ENCODE assay signal across 21 mouse cellular contexts in the genomic region with DNA sequence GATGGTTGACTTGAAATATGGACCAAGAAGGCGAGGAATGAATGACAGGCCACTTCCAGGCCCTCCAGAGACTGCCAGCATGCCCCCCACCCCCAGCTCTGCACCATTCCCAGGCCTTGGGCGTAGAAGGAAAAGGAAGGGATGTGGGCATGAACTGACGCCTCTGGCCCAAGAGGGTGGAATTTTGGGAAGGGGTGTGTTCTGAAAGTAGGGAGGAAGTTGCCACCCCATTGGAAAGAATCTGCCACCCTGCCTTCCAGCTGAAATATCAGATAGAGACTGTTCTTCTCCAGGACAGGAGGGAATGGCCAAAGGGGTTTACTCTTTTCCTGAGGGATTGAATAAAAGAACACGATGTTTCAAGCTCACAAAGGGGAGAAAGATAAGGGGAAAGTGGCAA. TPM values are rescaled to one million over a fixed set of nuclear protein-coding genes. Genes with fewer than 3 reads are reported as not detected.
DNase-seq lines count a peak whose midpoint lies in the region; ATAC-seq and TF ChIP-seq lines count a peak whose summit lies in the region.
"Had no signal": no experiment of that assay in that cellular context is flagged by ENCODE, and none has a peak within 500 bp of the region (broad histone marks: within the 10 kb centered on the region; RNA-seq: fewer than 3 reads in every experiment).

No protein-coding gene starts in this region.

- H3K36me3 ChIP-seq in heart, embryonic 10.5 days, result no peaks in the 10 kb centered on the region
- no peaks in the 10 kb centered on the region for H3K36me3 ChIP-seq in lung, postnatal 0 days (ENCODE audit: insufficient read depth, low read length)
- H3K36me3 ChIP-seq: G1E had no signal

- WGBS in heart, embryonic 10.5 days, result 71% methylated on average over 4 of the region's 4 CpGs
- 67% methylated on average over 4 of the region's 4 CpGs for WGBS in lung, postnatal 0 days
- WGBS in lung, adult 2 months, result 62% methylated on average over 4 of the region's 4 CpGs

- no peak for TF ChIP-seq POLR2A in lung, adult 2 months (IDR thresholded peaks at IDR 0.05; ENCODE audit: borderline replicate concordance, extremely low read depth, low read depth, low read length)

- DNase-seq in heart, embryonic 10.5 days (ENCODE audit: low spot score), result peak; percentile 68
- no peak for DNase-seq in heart, adult 9 months (ENCODE audit: low spot score in 2 of 2)
- DNase-seq in lung, postnatal 0 days (ENCODE audit: low spot score), result no peak
- no peak for DNase-seq in lung, postnatal 14 days
- DNase-seq in lung, postnatal 25 days (ENCODE audit: low spot score), result peak; percentile 54
- DNase-seq in lung, adult 2 months, result no peak
- DNase-seq in lung, postnatal 36 days, result peak; percentile 51
- no peak for DNase-seq in lung, postnatal 4 days
- DNase-seq: adrenal gland, adult 2 months; adrenal gland, adult 8-10 months; adrenal gland, postnatal 10 days; adrenal gland, postnatal 14 days; adrenal gland, postnatal 25 days; adrenal gland, postnatal 36 days; B cell, adult 2 months; cerebellum, adult 11 months; cerebellum, adult 11-12 months had no signal

- no peaks in the 10 kb centered on the region for H3K27me3 ChIP-seq in heart, embryonic 10.5 days (ENCODE audit: insufficient read depth, poor library complexity, severe bottlenecking)
- no peaks in the 10 kb centered on the region for H3K27me3 ChIP-seq in lung, postnatal 0 days (replicated peaks; ENCODE audit: insufficient read depth, low read length)
- H3K27me3 ChIP-seq: Patski had no signal

- no peaks in the 10 kb centered on the region for H3K9me3 ChIP-seq in heart, embryonic 10.5 days
- H3K9me3 ChIP-seq in lung, postnatal 0 days (ENCODE audit: low read length), result no peaks in the 10 kb centered on the region
- H3K9me3 ChIP-seq: G1E had no signal

- ATAC-seq in lung, postnatal 0 days, result 0 out of 2 replicates have a peak, but pooled peaks have one; percentile 14
- ATAC-seq: activated CD4-positive, CD25-positive, alpha-beta regulatory T cell, adult 4 months; CD4-positive, CD25-positive, alpha-beta regulatory T cell, adult 4 months; Patski had no signal

- H3K4me3 ChIP-seq in heart, embryonic 10.5 days, result no peak overlapping the region
- no peak overlapping the region for H3K4me3 ChIP-seq in lung, postnatal 0 days (ENCODE audit: low read depth, low read length)
- no peak overlapping the region for H3K4me3 ChIP-seq in lung, adult 2 months (replicated peaks; ENCODE audit: extremely low read depth, low read depth, low read length)

- TF ChIP-seq EP300 in lung, postnatal 0 days (IDR thresholded peaks at IDR 0.05), result peak; percentile 66

- H3K4me2 ChIP-seq in lung, postnatal 0 days (replicated peaks; ENCODE audit: low read depth, low read length), result no peak overlapping the region

- no peak for TF ChIP-seq CTCF in lung, postnatal 0 days (IDR thresholded peaks at IDR 0.05)
- no peak for TF ChIP-seq CTCF in lung, adult 2 months (IDR thresholded peaks at IDR 0.05; ENCODE audit: insufficient read depth, low read length)

- H3K27ac ChIP-seq in heart, embryonic 10.5 days, result no peak overlapping the region
- H3K27ac ChIP-seq in lung, postnatal 0 days (ENCODE audit: low read length), result no peak overlapping the region

- H3K9ac ChIP-seq in lung, postnatal 0 days (replicated peaks; ENCODE audit: low read depth), result no peak overlapping the region

- H3K4me1 ChIP-seq in heart, embryonic 10.5 days, result peaks cover 15% of the 10 kb centered on the region; the same call in 1 of the 2 replicates
- H3K4me1 ChIP-seq in lung, postnatal 0 days (ENCODE audit: insufficient read depth, low read depth, low read length), result no peaks in the 10 kb centered on the region
- H3K4me1 ChIP-seq in lung, adult 2 months (ENCODE audit: control insufficient read depth, insufficient read depth, low read length), result peaks cover 3% of the 10 kb centered on the region

RNA-seq across cellular contexts. Expression of gene Nup160, which starts 18.4 kb away (rescaled TPM):
- 45.3 and 49.2 TPM in 2 replicates for polyA plus RNA-seq in heart, embryonic 10.5 days (2016; fragmentation: Nextera tagmentation; extraction: Ambion mirVana)
- polyA plus RNA-seq in lung, postnatal 0 days (2015; fragmentation: Nextera tagmentation; extraction: Ambion mirVana), result 11.1 and 12.4 TPM in 2 replicates
- 4.6 and 7.7 TPM in 2 replicates for polyA plus RNA-seq in lung, adult 2 months (2012; rRNA removed)

Comparison
In these comparisons a context has a peak if more than half of its experiments do, and no peak if none do; other contexts are left out.
1. DNase-seq: peak in heart, embryonic 10.5 days (single experiment), lung, postnatal 25 days (single experiment) and lung, postnatal 36 days (single experiment); none in heart, adult 9 months (0 of 2), lung, postnatal 0 days (single experiment), lung, postnatal 14 days (single experiment), lung, adult 2 months (single experiment) and lung, postnatal 4 days (0 of 2).